Mouse (Mus musculus): ENCODE measurements around the gene Fads3.

- TF ChIP-seq KAT2A (conservative IDR thresholded peaks at IDR 0.05; ENCODE audit: low read depth, low read length) (no peak), ZKSCAN1 (IDR thresholded peaks at IDR 0.05; ENCODE audit: low read depth, low read length) (no peak), POLR2AphosphoS2 (IDR thresholded peaks at IDR 0.05; ENCODE audit: low read length) (no peak), POLR2A (IDR thresholded peaks at IDR 0.05; ENCODE audit: control insufficient read depth in 1 of 2, insufficient read depth in 1 of 2, low read depth in 1 of 2, low read length in 2 of 2, poor library complexity in 1 of 2) (no peak), CTCF (IDR thresholded peaks at IDR 0.05 in 2 of 3, conservative IDR thresholded peaks at IDR 0.05 in 1 of 3; ENCODE audit: control insufficient read depth in 1 of 3, insufficient read depth in 1 of 3, low read depth in 2 of 3, low read length in 3 of 3, poor library complexity in 1 of 3, severe bottlenecking in 1 of 3) (no peak), ZMIZ1 (IDR thresholded peaks at IDR 0.05; ENCODE audit: low read depth, low read length) (no peak), USF2 (IDR thresholded peaks at IDR 0.05; ENCODE audit: borderline replicate concordance in 1 of 2, insufficient read depth in 1 of 2, low read depth in 1 of 2, low read length in 2 of 2) (no peak)
Measured at GRCm38 (mm10) chr19:9998063-9998416, 43.3 kb upstream of the Fads3 start.

Data from MEL (cell line).